Mouse (Mus musculus): ENCODE measurements at regions not wholly inside any gene's neighbourhood (a gene's known extent, or its start where the extent isn't known, plus 50 kb on each side); places are given as distances from the start of the nearest gene placed in this dataset.

- DNase-seq (ENCODE audit: low read depth, low spot score): peak; percentile 0
Observed at GRCm38 (mm10) chrX:145758406-145758805, 253.4 kb upstream of the Amot start.

- DNase-seq (ENCODE audit: low read depth, low spot score): no peak
Observed at GRCm38 (mm10) chrX:145753427-145753826, 248.4 kb upstream of the Amot start.

All from forelimb bud, embryonic 11.5 days (tissue).